Mouse (Mus musculus): Measurements from ENCODE around the gene Tbc1d22a.

DNA sequence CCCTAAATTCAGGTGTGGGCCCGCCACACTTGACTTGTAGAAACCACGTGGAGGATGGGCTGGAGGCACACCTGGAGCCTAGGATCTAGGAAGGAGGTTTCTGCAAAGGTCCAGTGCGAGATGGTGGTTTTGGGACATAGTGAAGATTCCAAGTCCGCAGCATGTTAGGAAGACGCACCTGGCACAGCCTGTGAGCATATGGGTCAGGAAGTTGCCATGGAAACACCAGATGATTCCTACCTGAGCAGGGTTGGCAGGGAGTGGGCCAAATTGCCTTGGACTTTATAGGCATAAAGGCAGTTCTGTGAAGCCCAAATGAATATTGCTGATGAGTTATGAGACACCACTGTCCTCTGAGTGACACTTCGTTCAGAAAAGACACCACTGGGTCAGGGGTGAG is 321.1 kb downstream of the Tbc1d22a start:
- TF ChIP-seq CTCF (IDR thresholded peaks at IDR 0.05; ENCODE audit: control insufficient read depth, insufficient read depth, low read length) = no peak
- TF ChIP-seq POLR2A (IDR thresholded peaks at IDR 0.05; ENCODE audit: borderline replicate concordance, control insufficient read depth, low read depth, low read length) = no peak

Measured in bone marrow, adult 2 months (tissue).